Mouse (Mus musculus) kidney, adult 11 months (tissue): ENCODE measurements around the gene Pla2g12b.

Source experiments
- DNase-seq: peaks from one replicate; pipeline ENCODE4 v3.0.0; 2022

The Pla2g12b gene

DNA sequence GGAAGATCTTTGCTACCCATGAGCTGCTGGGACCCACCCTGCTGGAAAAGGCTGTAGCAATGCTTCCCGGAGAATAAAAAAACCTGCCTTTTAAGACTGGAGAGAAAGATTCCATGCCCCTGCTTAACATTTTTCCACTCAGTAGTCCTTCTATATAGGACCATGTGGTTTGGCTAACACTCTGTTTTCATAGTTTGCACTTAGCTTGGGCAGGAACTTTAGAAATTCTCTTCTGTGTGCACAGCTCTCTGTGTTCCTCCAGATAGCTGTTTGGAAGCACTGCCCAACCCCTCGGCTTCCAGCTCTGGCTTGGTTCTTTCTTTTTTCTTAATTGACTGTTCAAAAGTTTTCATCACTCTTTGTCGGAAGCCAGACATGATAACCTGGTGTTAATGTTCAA, 13.2 kb downstream of the Pla2g12b start:
- DNase-seq: no peak

DNA sequence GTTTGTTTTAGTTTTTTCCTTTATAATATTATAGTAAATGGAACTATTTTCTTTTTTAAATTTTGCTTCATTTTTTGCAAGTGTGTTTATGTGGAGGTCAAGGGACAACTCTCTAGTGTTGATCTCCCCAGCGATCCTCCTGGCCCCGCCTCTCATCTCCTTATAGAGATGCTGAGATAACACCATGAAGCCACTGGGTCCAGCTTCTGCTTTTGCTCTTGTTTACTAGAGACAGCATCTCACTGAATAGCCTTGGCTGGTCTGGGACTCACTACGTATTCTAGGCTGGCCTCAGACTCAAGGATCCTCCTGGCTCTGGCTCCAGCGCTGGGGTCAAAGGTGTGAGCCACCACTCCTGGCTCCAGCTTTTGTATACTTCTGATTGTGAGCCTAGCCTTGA, 16.1 kb downstream of the Pla2g12b start:
- DNase-seq: no peak

DNA sequence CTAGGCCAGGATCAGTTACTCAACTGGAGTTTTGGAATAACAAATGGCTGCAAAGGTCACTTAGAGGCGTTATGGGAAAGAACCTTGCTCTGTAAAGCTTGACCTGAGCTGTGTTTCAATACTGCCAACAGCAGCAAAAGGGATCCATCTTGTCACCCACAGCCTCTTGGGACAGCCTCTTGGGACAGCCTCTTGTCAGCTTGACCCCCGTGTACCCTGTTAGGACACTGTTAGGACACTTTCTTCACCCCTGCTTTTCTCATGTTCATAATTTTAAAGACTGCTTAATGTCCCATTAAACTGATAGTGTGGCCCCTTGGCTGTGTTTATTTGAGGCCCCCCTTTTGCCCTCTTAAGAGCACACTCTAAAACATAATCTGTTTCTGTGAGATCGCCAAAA, 21.0 kb downstream of the Pla2g12b start:
- peak; percentile 38 for DNase-seq

DNA sequence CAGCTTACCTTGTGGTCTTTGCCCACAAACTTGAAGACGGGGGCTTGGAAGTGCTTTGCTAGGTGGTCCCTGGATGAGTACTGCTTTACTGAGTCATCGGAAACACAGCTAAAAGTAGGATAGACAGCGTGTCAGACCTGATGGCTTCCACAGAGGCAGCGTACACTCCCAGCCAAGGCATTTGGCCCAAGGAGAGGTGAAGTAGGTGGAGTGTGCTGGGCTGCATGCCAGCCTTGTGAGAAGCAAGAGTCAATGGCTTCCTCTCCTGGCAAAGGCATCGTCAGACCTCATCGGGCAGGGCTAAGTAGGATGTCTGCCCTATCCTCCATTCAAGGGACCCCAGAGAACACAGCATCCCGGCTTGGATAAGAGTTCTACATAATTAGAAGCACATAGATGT, 21.9 kb downstream of the Pla2g12b start:
- peak; percentile 42 for DNase-seq

DNA sequence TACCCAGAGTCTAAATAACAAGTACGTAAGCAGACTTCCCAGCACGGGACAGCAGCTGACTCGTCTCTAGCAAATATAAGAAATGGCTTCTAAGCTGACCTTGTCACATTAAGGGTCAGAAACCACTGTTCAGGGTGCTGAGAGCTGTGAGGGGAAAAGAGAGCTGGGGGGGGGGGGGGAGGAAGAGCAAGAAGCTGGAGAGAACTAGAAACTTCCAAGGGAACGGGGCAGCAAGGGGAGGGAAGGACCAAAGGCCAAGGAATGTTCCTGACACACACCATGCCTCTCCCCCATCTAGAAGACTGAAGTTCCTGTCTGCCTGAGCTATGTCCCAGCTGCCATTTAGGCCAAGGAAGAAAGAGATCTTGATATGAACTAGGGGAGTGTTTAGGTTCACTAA, 22.9 kb downstream of the Pla2g12b start:
- DNase-seq: peak; percentile 15

DNA sequence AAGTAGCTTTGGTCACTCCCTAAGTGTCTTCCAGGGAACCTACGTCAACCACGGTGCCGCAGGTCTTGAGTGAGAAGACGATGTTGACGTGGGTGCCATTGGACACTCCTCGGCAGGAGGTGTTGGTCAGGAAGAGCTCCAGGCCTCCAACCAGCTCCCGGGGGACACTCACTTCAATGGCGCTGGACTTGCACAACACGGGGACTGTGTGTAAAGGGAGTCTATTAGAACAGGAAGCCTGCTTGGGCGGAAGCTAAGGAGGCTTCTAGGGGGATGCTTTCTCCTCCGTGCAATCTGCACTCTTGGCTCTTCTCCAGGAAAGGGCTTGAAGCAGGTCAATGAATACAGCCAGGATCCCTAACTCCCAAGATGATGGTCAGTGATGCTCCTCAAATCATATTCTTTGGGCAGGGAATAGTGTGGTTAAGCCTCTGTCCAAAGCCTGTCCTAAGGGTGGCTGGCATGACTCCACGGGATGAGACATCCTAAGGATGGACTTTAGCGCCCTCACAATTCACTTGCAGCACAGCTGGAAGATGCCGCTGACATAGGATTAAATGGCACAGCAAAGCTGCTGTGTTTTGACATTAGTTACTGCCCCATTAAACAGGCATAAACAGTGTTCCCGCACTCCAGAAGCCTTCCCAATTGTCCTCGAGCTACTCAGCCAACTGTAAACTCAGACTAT, 26.1 kb downstream of the Pla2g12b start:
- DNase-seq: no peak

DNA sequence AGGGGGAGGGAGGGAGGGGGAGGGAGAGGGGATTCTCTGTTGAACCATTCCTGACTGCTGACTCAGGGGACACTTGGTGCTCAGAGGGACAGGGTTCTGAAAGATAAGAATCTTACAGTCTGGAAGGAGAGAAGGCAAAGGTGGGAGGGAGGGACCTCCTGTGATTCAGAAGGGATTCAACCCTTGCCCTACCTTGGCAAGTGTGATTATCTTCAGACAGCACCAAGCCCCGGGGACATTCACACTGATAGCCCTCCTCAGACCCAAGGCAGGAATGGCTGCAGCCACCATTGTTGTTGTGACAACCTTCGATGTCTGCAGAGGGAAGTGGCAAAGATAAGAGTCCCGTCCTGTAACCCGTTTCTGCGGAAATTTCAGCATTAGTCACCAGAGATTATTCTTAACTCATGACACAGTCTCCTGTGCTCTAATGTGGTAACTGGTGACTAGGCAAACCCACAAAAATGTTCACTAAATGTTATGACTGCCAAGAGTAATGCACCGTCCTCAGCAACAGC, 27.3 kb downstream of the Pla2g12b start:
- DNase-seq: no peak

DNA sequence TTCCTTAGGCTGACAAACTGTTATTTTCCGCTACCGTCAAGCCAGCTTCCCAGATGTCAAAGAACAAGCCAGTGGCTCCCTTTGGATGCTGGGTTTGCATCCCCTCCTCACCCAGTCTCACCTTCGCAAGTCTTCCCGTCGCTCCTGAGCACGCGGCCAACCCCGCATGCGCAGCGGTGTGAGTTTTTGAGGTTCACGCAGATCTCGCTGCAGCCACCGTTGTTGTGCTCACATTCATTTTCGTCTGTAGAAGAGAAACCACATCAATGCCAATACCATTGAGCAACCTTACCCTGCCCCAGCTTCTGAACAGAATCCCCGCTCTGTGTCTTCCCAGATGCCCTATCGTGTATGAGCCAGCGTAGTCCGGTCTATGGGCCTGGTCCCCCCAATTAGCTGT, 32.3 kb downstream of the Pla2g12b start:
- DNase-seq: no peak

DNA sequence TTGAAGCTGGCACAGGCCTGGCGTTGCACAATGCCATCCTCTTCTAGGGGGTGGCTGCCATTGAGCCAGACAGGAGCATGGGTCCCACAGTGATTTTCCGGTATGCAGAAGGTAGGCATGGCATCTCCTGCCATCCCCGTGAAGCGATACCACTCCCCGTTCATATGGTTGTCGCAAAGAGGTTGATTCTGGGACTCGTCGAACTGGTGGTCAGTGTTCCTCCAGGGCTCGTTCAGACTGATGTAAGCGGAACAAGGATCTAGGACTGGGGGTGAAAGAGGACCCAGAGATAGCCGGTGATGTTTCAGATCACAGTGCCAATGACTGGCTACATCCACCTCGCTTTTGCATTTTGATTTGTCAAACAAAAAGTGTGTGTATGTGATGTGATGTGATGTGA, 35.2 kb downstream of the Pla2g12b start:
- DNase-seq: no peak

DNA sequence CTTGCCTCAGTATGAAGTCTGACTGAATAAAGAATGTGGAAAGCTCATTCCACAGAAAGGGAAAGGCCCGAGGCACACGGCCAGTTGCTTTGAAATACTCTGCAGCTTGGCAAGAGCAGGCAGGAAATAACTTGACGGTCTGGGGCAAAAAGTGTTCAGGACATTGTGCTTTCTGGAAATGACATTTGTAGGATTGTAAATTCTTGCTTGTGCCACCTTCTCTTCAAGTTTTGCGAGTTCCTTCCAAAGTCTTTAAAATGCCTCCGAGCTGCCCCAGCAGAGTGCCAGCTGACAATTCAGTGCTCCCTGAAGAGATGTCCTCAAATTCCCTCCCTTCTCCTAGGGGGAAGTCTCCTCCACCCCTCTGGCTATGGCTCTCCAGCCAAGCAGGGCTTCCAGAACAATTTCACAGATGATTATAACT, 36.1 kb downstream of the Pla2g12b start:
- peak; percentile 56 for DNase-seq

DNA sequence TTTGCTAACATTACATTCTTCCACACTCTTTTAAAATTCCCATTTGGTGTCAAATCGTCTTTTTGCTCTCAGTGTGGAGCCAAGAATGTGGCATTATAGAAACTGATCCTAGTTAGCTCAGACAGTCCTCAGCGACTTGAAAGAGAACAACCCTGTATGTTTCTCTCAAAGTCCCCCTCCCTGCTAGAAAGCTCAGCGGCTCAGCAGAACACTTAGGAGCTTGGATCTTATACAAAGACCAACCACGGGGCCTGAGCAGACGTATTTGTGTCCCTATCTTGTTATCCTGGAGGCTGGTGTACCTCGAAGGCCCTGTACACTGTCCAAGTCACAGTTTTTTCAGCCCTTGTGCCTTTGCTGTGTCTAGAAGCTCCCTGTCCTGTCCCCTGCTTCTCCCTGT, 36.7 kb downstream of the Pla2g12b start:
- no peak for DNase-seq

DNA sequence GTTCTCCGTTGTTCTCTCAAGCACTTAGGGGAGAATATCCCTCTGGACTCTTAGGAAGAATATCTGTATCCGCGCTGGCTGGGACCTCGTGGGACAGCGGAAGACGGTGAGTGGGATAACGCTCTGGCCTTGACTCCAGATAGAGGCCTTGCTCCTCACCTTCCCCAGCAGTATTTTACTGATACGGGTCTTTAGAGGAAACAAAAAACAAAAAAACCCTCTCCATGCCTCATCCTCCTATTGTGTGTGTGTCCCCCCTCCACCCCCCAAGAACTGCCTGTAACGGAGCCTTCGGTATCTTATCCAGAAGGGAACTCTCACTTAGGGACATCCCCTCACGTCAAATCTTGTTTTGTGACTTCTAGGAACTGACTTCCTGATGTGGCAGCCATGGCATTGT, 38.3 kb downstream of the Pla2g12b start, which contains the start of gene Oit3:
Oit3 (minus strand) TSS at position 44 of the 400 bp plus-strand sequence.
- DNase-seq: no peak

DNA sequence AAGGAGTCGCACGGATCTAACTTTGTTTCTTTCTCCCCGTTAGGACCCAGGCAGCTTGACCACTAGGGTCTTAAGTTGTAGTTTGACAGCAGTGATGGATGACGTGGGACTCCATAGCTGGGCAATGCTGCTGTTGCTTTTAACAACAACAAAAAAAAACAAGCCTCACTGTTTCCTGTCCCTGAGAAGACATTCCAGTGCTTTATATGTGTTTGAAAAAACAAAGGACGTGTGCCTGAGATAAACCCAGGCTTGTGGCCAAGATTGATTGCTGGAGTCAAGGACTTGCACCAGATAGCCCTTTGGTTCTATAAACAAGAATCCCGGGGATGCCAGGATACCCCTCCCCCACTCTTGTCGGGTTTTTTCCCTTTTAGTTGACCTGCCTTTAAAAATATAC, 39.8 kb downstream of the Pla2g12b start:
- peak; percentile 26 for DNase-seq

DNA sequence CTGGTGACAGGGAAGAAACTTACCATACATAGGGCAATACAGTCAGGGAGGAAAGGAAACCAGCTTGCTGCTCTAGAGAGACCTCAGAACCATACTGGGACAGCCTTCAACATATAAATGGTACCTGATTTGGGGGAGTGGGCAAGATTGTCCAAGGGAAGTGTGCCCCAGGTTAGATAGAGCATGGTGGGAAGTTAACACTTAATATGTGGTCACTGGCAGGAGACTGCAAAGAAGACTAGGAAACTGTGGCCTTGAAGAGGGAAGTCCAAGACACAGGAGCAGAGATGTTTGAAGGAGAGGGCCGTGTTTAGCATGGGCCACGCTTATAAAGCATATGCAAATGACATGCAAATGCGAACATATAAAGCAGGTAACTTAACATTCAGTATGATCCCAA, 40.6 kb downstream of the Pla2g12b start:
- no peak for DNase-seq

DNA sequence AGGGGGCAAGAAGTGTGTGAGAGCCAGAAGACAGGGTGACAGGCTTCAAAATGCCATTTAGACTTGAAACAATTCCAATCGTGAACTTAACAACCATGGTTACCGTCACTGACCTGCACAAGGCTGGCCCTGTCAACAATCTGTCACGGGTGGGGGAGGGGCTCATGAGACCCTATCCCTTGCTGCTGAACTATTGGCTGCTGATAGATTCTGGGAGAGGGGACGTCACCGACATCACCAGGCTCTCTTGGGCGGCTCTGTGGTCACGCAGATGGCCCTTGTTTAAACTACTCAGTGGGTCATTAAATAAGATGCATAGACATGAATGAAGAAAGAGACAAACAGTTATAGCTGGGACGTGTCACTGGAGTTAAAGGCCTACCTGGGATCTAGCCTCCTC, 41.2 kb downstream of the Pla2g12b start:
- no peak for DNase-seq

DNA sequence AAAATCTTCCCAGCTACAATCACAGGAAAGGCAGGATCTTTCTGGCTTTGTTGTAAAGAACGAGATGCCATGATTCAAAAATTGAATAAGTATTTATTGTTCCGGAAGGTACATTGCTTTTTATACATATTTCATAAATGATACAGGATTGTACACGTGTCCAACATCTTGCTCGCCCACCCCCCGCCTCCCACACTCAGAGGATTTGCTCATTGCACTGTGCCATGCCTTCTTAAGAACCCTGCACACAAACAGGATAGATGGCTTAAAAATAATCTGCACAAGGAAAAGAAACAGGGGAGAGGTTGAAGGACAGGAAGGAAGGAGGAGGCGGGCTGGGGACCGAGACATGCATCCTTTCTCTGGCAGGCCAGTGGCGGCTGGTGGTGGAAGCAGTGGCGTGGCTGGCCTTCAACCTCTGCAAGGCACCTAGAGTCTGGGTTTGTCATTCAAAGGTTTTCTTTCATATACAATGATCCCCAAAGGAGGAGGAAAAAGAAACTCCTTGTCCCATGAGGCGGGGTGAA, 43.5 kb downstream of the Pla2g12b start:
- DNase-seq: no peak

DNA sequence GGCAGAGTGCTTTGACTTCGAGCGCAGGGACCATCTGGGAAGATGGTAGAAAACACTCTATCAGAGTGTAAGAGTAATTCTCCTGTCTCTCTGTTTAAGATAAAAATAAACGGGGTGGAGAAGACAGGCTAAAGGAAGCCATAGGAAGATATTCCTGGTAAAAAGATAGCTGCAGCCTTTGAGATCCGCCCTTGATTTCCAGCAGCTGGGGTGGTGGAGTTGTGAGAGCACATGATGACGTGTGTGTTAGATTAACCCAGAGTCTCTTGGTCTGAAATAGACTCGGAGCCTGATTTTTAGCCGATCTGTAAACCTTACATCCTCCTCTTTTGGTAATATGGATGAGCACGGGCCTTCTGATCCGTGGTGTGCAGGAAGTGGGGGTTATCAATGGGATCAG, 44.1 kb downstream of the Pla2g12b start:
- no peak for DNase-seq

DNA sequence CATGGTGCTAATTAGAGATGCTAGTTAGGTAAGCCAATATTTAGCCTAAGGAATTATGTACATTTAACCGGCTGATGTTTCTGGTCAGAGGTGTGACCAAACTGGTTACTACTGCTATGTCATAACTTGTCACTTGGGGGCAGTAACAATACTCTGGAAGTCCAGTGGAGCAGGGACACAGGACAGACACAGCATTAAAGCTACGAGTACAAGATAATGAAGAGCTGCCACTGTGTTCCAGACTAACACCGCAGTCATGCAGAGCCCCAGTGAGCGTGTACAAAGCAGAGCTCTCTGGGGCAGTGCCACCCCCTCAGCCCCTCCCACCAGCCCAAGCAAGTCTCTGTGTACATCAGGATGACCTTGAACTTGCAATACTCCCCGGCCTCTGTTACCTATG, 48.4 kb downstream of the Pla2g12b start:
- no peak for DNase-seq

DNA sequence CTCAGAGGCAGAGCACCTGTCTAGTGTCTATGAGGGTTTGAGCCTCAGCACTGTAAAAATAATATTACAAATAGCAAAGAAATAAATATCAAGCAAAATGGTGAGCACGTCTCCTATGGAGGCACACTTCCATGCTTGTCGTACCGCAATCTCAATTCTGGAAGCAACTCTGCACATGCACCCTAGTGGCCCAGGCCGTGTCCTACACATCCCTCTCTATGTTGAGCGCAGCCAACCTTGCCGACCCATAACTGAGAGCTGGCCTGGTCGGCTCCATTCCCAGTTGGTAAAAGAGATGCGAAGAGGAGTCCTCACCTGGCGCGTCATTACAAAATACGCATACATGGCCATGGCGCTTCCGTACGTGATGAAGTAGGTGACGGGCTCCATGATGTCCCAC, 51.2 kb downstream of the Pla2g12b start:
- DNase-seq: no peak

DNA sequence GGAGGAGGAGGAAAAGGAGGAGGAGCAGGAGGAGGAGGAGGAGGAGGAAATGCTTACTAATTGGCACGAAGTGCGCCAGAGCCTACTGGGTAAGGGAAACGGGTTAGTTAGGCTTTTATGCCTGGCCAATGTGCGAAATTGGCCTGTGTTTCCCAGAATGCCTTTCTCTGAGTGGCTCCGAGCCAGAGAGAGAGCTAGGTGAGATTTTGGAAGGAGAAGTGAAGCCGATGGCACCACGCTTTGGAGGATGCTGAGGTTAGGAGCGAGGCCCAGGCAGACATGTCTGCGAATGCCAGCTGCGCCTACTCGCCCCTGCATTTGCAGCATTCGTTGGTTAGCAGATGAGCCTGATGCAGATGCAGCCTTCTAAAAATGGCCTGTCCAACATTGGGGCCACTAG, 56.3 kb downstream of the Pla2g12b start:
- DNase-seq: no peak

DNA sequence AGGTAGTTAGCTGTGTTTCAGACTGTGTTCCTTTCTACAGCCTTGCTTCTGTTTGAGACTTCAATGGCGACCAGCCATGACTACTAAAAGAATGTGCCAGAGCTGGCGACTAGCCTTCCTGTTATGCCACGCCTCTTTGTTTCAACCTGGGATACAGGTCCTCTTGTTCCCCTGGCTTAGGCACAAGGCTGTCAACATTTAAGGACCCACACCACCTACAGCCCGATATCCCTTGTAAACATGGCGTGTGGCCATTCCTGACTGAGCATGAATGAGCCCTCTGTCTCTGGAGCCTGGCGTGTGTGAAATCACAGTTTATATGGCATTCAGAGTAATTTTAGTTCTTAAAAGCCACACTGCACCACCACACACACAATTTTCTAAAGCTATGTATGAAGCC, 58.8 kb downstream of the Pla2g12b start:
- DNase-seq: no peak

DNA sequence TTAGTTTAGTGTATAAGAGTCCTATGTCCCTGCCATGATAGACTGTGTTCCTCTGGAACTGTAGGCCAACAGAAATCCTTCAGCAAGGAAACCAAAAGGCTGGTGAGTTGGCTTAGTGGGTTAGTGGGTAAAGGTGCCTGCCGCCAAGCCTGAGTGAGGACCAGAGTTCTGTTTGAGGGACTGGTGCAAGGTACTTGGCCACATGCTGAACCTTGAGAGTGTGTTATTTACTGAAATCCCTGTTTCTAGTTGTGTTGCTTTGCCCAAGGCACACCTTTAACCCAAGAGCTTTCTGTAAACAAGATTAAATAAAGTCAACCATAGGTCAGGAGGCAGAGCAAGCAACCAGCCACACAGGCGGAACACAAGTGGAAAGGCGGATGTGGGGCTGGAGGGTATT, 62.1 kb downstream of the Pla2g12b start:
- no peak for DNase-seq

DNA sequence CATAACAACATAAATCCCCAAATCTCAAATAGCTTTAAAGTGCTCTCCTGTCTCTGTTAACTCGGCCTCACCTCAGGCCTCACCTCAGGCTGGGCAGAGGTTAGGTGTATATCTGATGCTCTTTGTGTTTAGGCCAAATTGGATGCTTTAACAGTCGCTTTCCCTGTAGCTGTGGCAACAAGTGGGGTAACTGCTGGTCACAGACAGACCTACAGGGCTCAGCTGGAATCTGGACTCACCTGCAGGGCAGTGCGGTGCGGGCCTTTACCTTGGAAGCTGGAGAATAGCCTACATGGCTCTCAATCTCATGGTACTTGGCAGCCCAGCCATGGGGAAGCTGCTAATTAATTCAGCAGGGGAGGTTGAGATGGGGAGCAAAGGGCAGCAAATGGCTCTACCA, 63.2 kb downstream of the Pla2g12b start:
- DNase-seq: no peak

DNA sequence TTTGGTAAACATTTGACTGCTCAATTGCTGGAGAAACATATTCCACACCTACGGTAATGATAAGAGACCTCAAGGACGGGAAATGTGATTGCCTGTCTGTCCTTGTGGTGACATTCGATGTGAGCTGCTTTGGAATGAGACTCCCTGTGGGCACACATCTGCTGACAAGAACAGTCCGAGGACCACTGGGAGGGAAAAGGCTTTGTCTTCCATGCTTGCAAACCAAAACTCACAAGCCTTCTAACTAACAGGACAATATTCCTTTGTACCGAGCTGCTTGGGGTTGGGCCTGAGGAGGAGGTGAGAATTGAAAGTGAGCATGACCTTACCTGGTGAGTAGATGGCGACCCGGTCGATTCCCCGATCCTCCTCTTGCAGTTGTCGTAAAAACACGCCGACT, 63.8 kb downstream of the Pla2g12b start:
- no peak for DNase-seq

DNA sequence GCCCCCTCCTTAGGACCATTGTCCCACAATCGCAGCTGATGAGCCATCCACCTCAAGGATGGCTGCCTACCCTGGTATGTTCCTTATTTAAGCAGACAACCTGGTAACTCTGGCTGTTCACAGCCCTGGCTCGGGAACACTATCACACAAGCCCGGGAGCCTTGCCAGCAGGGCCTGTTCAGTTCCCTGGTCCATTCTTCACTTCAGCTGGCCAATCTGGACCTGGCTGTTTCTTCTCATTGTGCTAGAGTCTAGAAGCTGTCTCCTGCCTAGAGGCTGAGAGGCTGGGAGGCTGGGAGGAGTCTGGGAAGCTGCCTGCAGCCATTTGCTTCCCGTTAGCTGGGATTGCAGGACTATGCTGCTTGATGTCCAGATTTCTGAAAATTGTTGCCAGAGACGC, 67.0 kb downstream of the Pla2g12b start:
- DNase-seq: no peak
